Mouse (Mus musculus) stomach, postnatal 0 days (tissue): Measurements from ENCODE around the gene Mta2. TPM values are rescaled to one million over a fixed set of nuclear protein-coding genes. Genes with fewer than 3 reads are reported as not detected.
A peak's percentile ranks its signal among the peaks of the same experiment; 100 is the strongest.
"Not testable (repeated sequence)": the region's sequence is repeated elsewhere in the genome, so short reads cannot be mapped to it uniquely, and the experiment has no call there.

Experiments
- ATAC-seq: fragments of 200-750 bp; cut with Nextera tagmentation; 2 replicates; pipeline ENCODE4 v1.8.0; 2017; ENCODE audit not compliant: low FRiP score, low TSS enrichment
- DNase-seq: peaks from one replicate; pipeline ENCODE4 v3.0.0-alpha.2; 2016; ENCODE audit warnings: low spot score
- H3K27ac ChIP-seq: fragments of 300-500 bp; sonication (generic); replicated peaks from 2 replicates; pipeline ENCODE4 v1.5.1; 2014; ENCODE audit warnings: mild to moderate bottlenecking, control low read depth
- H3K27me3 ChIP-seq: fragments of 300-500 bp; sonication (generic); 2 replicates; pipeline ENCODE4 v1.6.1; 2014; ENCODE audit warnings: low read length; ENCODE audit not compliant: control insufficient read depth, insufficient read depth
- H3K36me3 ChIP-seq: fragments of 300-500 bp; sonication (generic); 2 replicates; pipeline ENCODE4 v1.6.1; 2014; ENCODE audit warnings: low read length, mixed read lengths; ENCODE audit not compliant: control insufficient read depth, insufficient read depth
- H3K4me1 ChIP-seq: fragments of 300-500 bp; sonication (generic); replicated peaks from 2 replicates; pipeline ENCODE4 v1.6.1; 2014; ENCODE audit warnings: antibody characterized with exemption; ENCODE audit not compliant: control insufficient read depth, insufficient read depth
- H3K4me2 ChIP-seq: fragments of 300-500 bp; sonication (generic); replicated peaks from 2 replicates; pipeline ENCODE4 v1.6.1; 2014; ENCODE audit warnings: low read depth, mild to moderate bottlenecking, control low read depth, moderate library complexity
- H3K4me3 ChIP-seq: fragments of 300-500 bp; sonication (generic); 2 replicates; pipeline ENCODE4 v1.5.1; 2014; ENCODE audit warnings: low read depth, low read length, control low read depth
- H3K9ac ChIP-seq: fragments of 300-500 bp; sonication (generic); 2 replicates; pipeline ENCODE4 v1.6.1; 2014; ENCODE audit warnings: mild to moderate bottlenecking, low read length, control low read depth, mixed read lengths
- H3K9me3 ChIP-seq: fragments of 300-500 bp; sonication (generic); 2 replicates; pipeline ENCODE4 v1.6.1; 2016; ENCODE audit warnings: low read length; ENCODE audit not compliant: control insufficient read depth
- CTCF ChIP-seq: IDR thresholded peaks from 2 replicates; pipeline ENCODE4 v1.5.1; 2016; ENCODE audit warnings: antibody characterized with exemption, low read depth, mild to moderate bottlenecking, moderate library complexity
- EP300 ChIP-seq: optimal IDR thresholded peaks from 2 replicates; pipeline ENCODE3; 2016; ENCODE audit warnings: antibody characterized with exemption
- WGBS: fragments of 180-500 bp; shearing (Covaris S2); extraction: QIAGEN DNeasy Blood & Tissue Kit; methylation state at CpG from one replicate; pipeline ENCODE4 v1.1.7; 2014; 5-methylcytosine and 5-hydroxymethylcytosine counted together
- polyA plus RNA-seq: library from polyadenylated mRNA; unstranded; fragments of >200 nt; fragmentation: Nextera tagmentation; extraction: Ambion mirVana; gene quantifications from 2 replicates; pipeline ENCODE4 v1.2.1, GENCODE M21; 2015

Mta2 gene
- 68.0 and 69.3 TPM in 2 replicates for polyA plus RNA-seq

- TF ChIP-seq EP300 (no peak), CTCF (peak; percentile 53)
- no peaks in the 10 kb centered on the region for H3K27me3 ChIP-seq
- H3K9me3 ChIP-seq = no peaks in the 10 kb centered on the region
- DNase-seq = peak; percentile 99
- H3K4me3 ChIP-seq = peak within 1 kb of the TSS; percentile 91
- H3K36me3 ChIP-seq = peaks cover 18% of the 10 kb centered on the region
- H3K4me2 ChIP-seq = peak within 1 kb of the TSS; percentile 71
- 0 out of 2 replicates have a peak, but pooled peaks cover 2% of the 10 kb centered on the region for H3K4me1 ChIP-seq
- peak; percentile 95 for ATAC-seq
- under 1% methylated on average over 64 of the region's 64 CpGs for WGBS
- peak within 1 kb of the TSS; percentile 98 for H3K9ac ChIP-seq
- H3K27ac ChIP-seq = peak within 1 kb of the TSS; percentile 99
Observed at GRCm38 (mm10) chr19:8941515-8942217, at the start of gene Mta2. Gene Mta2 (plus strand): TSS chr19:8941875.

GRCm38 (mm10) chr19:8892829-8893766 is 48.6 kb upstream of the Mta2 start, which contains the start of gene Ints5:
Gene Ints5 (plus strand): TSS chr19:8893005.
- no peaks in the 10 kb centered on the region for H3K27me3 ChIP-seq
- peak within 1 kb of the TSS; percentile 91 for H3K9ac ChIP-seq
- H3K4me2 ChIP-seq = peak within 1 kb of the TSS; percentile 87
- peak within 1 kb of the TSS; percentile 88 for H3K4me3 ChIP-seq
- H3K36me3 ChIP-seq = peaks cover 4% of the 10 kb centered on the region; the same call in 1 of the 2 replicates
- H3K9me3 ChIP-seq = no peaks in the 10 kb centered on the region
- H3K4me1 ChIP-seq = 0 out of 2 replicates have a peak, but pooled peaks cover 3% of the 10 kb centered on the region
- DNase-seq (peak; percentile 88), ATAC-seq (peak; percentile 56)
- TF ChIP-seq CTCF (no peak), EP300 (no peak)
- H3K27ac ChIP-seq = peak within 1 kb of the TSS; percentile 92
- WGBS = 1% methylated on average over 51 of the region's 54 CpGs

- no peak for DNase-seq
- Histone ChIP-seq H3K4me1 (0 out of 2 replicates have a peak, but pooled peaks cover 3% of the 10 kb centered on the region), H3K4me2 (no peak overlapping the region), H3K27ac (no peak overlapping the region), H3K4me3 (no peak overlapping the region), H3K9ac (no peak overlapping the region), H3K27me3 (no peaks in the 10 kb centered on the region), H3K9me3 (no peaks in the 10 kb centered on the region), H3K36me3 (peaks cover 4% of the 10 kb centered on the region; the same call in 1 of the 2 replicates)
- TF ChIP-seq CTCF (no peak), EP300 (no peak)
- 88% methylated on average over 9 of the region's 9 CpGs for WGBS
- ATAC-seq = no peak
Observed at GRCm38 (mm10) chr19:8895397-8895960, 46.2 kb upstream of the Mta2 start.

GRCm38 (mm10) chr19:8896231-8896630 is 45.4 kb upstream of the Mta2 start:
- not testable (repeated sequence) for H3K4me1 ChIP-seq, H3K36me3 ChIP-seq, H3K9me3 ChIP-seq, H3K4me3 ChIP-seq, DNase-seq, H3K27me3 ChIP-seq, H3K9ac ChIP-seq, ATAC-seq, H3K4me2 ChIP-seq, H3K27ac ChIP-seq
- 80% methylated on average over 5 of the region's 5 CpGs for WGBS

- Histone ChIP-seq H3K4me3 (peak overlapping the region; percentile 82), H3K27ac (peak overlapping the region; percentile 89), H3K4me2 (peak overlapping the region; percentile 58), H3K9ac (peak overlapping the region; percentile 60)
- not testable (repeated sequence) for H3K4me1 ChIP-seq, H3K9me3 ChIP-seq, H3K27me3 ChIP-seq, H3K36me3 ChIP-seq
- ATAC-seq (peak; percentile 60), DNase-seq (peak; percentile 53)
- 18% methylated on average over 21 of the region's 21 CpGs for WGBS
Observed at GRCm38 (mm10) chr19:8897211-8897864, 44.3 kb upstream of the Mta2 start.
